In the genomic region with DNA sequence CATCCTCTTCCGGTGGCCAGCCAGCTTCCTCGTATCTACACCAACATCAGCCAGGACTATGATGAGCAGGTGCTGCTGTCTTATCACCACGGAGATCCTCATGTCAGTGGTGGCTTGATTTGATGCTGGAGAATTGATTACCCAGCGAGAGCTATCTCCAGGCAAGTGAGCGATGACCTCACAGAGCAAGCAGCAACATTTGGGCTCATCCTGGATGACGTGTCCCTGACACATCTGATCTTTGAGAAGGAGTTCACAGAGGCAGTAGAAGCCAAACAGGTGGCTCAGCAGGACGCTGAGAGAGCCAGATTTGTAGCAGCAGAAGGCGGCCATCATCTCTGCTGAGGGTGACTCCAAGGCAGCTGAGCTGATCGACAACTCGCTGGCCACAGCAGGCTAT, we compare ENCODE assay signal across 15 mouse cellular contexts.
"Had no signal": no experiment of that assay in that cellular context is flagged by ENCODE, and none has a peak within 500 bp of the region (broad histone marks: within the 10 kb centered on the region; RNA-seq: fewer than 3 reads in every experiment).

No protein-coding gene starts in this region.

- DNase-seq: gastrocnemius, postnatal 14 days; gastrocnemius, postnatal 36 days; heart, adult 11 months; heart, adult 2 months; heart, postnatal 14 days; heart, postnatal 36 days; kidney, adult 11 months; kidney, adult 2 months; kidney, adult 9 months; kidney, postnatal 14 days; kidney, postnatal 4 days; liver; liver, embryonic 13.5 days had no signal

- ATAC-seq: hindbrain, postnatal 0 days; intestine, embryonic 16.5 days had no signal
